Mouse (Mus musculus) testis, adult 2 months (tissue): ENCODE measurements around the gene Dyrk1a.

Experiments
- CTCF ChIP-seq: fragments of 200-500 bp; IDR thresholded peaks from 2 replicates; pipeline ENCODE4 v1.5.1; 2012; ENCODE audit warnings: low read depth, mild to moderate bottlenecking, inconsistent platforms, low read length, moderate library complexity; ENCODE audit not compliant: control insufficient read depth, insufficient read depth, insufficient replicate concordance
- POLR2A ChIP-seq: fragments of 200-500 bp; IDR thresholded peaks from 2 replicates; pipeline ENCODE4 v1.6.1; 2012; ENCODE audit warnings: low read depth, mild to moderate bottlenecking, inconsistent platforms, low read length, moderate library complexity; ENCODE audit not compliant: control insufficient read depth

DNA sequence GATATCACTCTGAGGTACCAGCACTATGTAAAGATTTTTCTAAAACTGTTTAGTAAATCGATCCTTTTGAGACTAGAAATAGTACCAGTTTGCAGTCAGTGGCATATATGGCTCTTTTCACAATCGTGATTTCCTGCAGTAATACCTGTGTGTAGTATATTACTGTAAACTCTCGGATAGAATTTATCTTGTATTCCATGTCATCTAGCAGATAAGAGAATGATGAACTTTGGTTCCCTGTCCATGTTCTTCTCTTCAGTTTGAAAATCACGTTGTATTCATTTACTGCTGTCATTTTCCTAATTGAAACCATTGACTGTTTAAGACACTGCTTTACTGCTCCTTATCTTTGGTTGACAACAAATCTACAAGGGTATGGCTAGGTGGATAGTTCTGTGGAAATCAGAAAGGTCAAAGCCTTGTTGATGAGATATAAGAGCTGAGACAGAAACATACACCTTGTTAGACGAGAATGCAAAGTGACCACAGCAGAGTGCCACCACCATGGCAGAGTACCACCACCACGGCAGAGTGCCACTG is 62.7 kb downstream of the Dyrk1a start:
- TF ChIP-seq POLR2A: no peak
- no peak for TF ChIP-seq CTCF
